Mouse (Mus musculus): Measurements from ENCODE around the gene Proca1.

DNA sequence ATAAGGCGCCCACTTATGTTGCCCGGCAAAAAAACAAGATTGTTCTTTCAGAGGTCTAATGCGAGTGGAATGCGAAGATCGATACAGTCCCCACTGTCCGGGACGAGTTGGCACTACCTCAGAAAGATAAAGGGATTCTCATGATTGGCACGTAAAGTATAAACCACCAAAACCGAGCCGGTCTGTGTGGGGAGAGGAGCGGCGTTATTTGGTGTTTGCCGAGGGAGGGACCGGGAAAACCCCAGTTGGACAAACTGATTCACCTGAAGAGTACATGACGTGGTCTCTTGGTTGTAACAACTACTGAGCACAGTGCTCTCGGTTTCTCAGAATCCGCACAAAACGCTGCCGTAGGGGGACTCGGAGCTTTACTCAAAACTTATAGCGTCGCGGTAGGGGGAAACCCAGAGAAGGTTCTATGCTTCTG lies 16.3 kb upstream of the Proca1 start:
- no peak for TF ChIP-seq POLR2A (IDR thresholded peaks at IDR 0.05; ENCODE audit: low read depth, low read length)
- TF ChIP-seq CTCF (IDR thresholded peaks at IDR 0.05; ENCODE audit: extremely low read depth, insufficient read depth, insufficient read length, insufficient replicate concordance): no peak
